Mouse (Mus musculus): ENCODE data around the gene Aig1.

DNA sequence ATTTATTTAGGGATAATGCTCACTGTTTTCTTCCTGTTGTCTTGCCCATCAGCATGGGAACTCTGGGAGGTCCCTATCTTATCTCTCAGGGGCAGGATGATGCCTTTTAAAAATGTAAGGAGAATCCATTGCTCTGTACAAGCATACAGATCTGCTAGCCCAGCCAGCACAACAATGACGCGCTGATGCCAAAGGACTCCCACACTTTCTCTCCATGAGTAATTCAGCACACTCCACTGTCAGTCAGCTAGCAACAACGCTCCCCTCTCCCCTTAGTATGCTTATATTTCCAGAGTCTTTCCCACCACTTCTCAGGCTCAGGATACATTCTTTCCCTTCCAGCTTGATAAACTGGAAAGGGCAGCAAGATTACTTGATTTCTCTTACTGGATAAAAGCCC, 46.4 kb upstream of the Aig1 start:
- TF ChIP-seq CTCF (IDR thresholded peaks at IDR 0.05; ENCODE audit: control insufficient read depth, insufficient read depth, insufficient read length) (no peak), CEBPB (IDR thresholded peaks at IDR 0.05; ENCODE audit: low read depth) (no peak), USF1 (IDR thresholded peaks at IDR 0.05; ENCODE audit: low read depth) (no peak)
